Mouse (Mus musculus) heart, adult 2 months (tissue): Measurements from ENCODE around the gene Dok5.

Source experiments
- CTCF ChIP-seq: fragments of 200-600 bp; IDR thresholded peaks from 2 replicates; pipeline ENCODE4 v1.8.1; 2022; ENCODE audit warnings: antibody characterized with exemption, mild to moderate bottlenecking, moderate library complexity
- POLR2A ChIP-seq: fragments of 200-500 bp; IDR thresholded peaks from 2 replicates; pipeline ENCODE4 v1.6.1; 2011; ENCODE audit warnings: mild to moderate bottlenecking, low read depth, low read length, control low read depth; ENCODE audit not compliant: insufficient read depth

- no peak for TF ChIP-seq CTCF
- TF ChIP-seq POLR2A: no peak
Observed at GRCm38 (mm10) chr2:170902204-170903028, 170.8 kb downstream of the Dok5 start.
